Mouse (Mus musculus) liver, adult 2 months (tissue): ENCODE data around the gene 1700123O20Rik.

Experiments
- CTCF ChIP-seq: fragments of 200-500 bp; IDR thresholded peaks from 2 replicates; pipeline ENCODE4 v1.5.1; 2011; ENCODE audit warnings: low read depth, low read length, control low read depth
- POLR2A ChIP-seq: fragments of 200-500 bp; IDR thresholded peaks from 2 replicates; pipeline ENCODE4 v1.6.1; 2011; ENCODE audit warnings: low read length, control low read depth; ENCODE audit not compliant: insufficient read depth; ENCODE audit errors: extremely low read depth

GRCm38 (mm10) chr14:54712074-54712473, 26.1 kb downstream of the 1700123O20Rik start, which contains the start of gene Cebpe:
- TF ChIP-seq CTCF (no peak), POLR2A (no peak)
